Mouse (Mus musculus) erythroblast, embryonic 14.5 days (primary cell): ENCODE measurements around the gene Wnt2. TPM values are rescaled to one million over a fixed set of nuclear protein-coding genes. Genes with fewer than 3 reads are reported as not detected.

Source experiments
- H3K27me3 ChIP-seq: 2 replicates; pipeline ENCODE4 v1.6.1; 2012; ENCODE audit warnings: inconsistent platforms; ENCODE audit not compliant: control insufficient read depth
- H3K36me3 ChIP-seq: 2 replicates; pipeline ENCODE4 v1.6.1; 2012; ENCODE audit warnings: mild to moderate bottlenecking, inconsistent platforms; ENCODE audit not compliant: control insufficient read depth
- H3K4me1 ChIP-seq: 2 replicates; pipeline ENCODE4 v1.6.1; 2012; ENCODE audit warnings: inconsistent platforms; ENCODE audit not compliant: control insufficient read depth
- H3K4me3 ChIP-seq: replicated peaks from 2 replicates; pipeline ENCODE3; 2012; ENCODE audit warnings: moderate library complexity, mild to moderate bottlenecking, inconsistent platforms
- H3K9me3 ChIP-seq: 2 replicates; pipeline ENCODE4 v1.6.1; 2012; ENCODE audit warnings: low read length, inconsistent platforms, mixed read lengths; ENCODE audit not compliant: control insufficient read depth
- GATA1 ChIP-seq: IDR thresholded peaks from 2 replicates; pipeline ENCODE4 v1.6.1; 2012; ENCODE audit warnings: low read length, inconsistent platforms, mixed read lengths
- TAL1 ChIP-seq: IDR thresholded peaks from 3 replicates; pipeline ENCODE4 v1.6.1; 2012; ENCODE audit warnings: low read length, inconsistent platforms, mixed read lengths
- polyA plus RNA-seq: library from polyadenylated mRNA; stranded (reverse); fragments of >175 nt; gene quantifications from 2 replicates; pipeline ENCODE4 v1.2.3, GENCODE M21; 2012

Wnt2 gene
- polyA plus RNA-seq, 1 experiment, result not detected

DNA sequence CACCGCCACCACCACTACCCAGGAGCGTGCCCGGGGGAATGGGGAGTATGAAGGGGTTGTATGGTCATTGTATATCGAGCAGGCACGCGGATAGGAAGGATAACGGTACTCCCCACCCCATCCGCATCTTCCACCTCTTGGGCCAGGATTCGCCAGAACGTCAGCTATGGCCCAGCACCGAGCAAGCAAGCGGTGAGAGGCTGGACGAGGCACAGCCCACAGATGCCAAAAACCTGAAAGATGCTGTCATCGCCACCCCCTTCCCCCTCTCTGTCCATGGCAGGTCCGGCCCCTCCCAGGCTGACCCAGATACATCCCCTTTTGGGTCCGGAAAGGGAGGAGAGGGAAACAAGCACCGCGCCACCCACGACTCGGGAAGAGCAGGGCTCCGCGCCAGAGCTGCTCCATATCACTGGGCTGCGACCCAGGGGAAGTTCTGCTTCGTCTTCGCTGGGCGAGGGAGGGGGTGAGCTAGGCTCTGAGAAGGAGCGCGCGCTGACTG lies 1.2 kb upstream of the Wnt2 start:
- TF ChIP-seq TAL1 (no peak), GATA1 (no peak)
- no peaks in the 10 kb centered on the region for H3K36me3 ChIP-seq
- peaks cover 50% of the 10 kb centered on the region for H3K27me3 ChIP-seq
- no peaks in the 10 kb centered on the region for H3K9me3 ChIP-seq
- peaks cover 18% of the 10 kb centered on the region for H3K4me1 ChIP-seq
- no peak overlapping the region for H3K4me3 ChIP-seq

GRCm38 (mm10) chr6:18030868-18031508 lies 603 bp upstream of the Wnt2 start:
- Histone ChIP-seq H3K27me3 (peaks cover 50% of the 10 kb centered on the region), H3K9me3 (no peaks in the 10 kb centered on the region), H3K36me3 (no peaks in the 10 kb centered on the region), H3K4me3 (no peak overlapping the region), H3K4me1 (peaks cover 18% of the 10 kb centered on the region)
- TF ChIP-seq GATA1, result no peak
- TF ChIP-seq TAL1, result no peak

GRCm38 (mm10) chr6:18024133-18024794 lies 6.1 kb downstream of the Wnt2 start:
- TF ChIP-seq TAL1 (no peak), GATA1 (no peak)
- no peaks in the 10 kb centered on the region for H3K9me3 ChIP-seq
- H3K36me3 ChIP-seq, result no peaks in the 10 kb centered on the region
- H3K4me1 ChIP-seq, result no peaks in the 10 kb centered on the region
- no peak overlapping the region for H3K4me3 ChIP-seq
- peaks cover 11% of the 10 kb centered on the region for H3K27me3 ChIP-seq

- Histone ChIP-seq H3K4me3 (no peak overlapping the region), H3K9me3 (no peaks in the 10 kb centered on the region), H3K27me3 (no peaks in the 10 kb centered on the region), H3K4me1 (no peaks in the 10 kb centered on the region), H3K36me3 (no peaks in the 10 kb centered on the region)
- no peak for TF ChIP-seq GATA1
- no peak for TF ChIP-seq TAL1
These were observed 17.0 kb downstream of the Wnt2 start for GRCm38 (mm10) chr6:18013346-18013745.

DNA sequence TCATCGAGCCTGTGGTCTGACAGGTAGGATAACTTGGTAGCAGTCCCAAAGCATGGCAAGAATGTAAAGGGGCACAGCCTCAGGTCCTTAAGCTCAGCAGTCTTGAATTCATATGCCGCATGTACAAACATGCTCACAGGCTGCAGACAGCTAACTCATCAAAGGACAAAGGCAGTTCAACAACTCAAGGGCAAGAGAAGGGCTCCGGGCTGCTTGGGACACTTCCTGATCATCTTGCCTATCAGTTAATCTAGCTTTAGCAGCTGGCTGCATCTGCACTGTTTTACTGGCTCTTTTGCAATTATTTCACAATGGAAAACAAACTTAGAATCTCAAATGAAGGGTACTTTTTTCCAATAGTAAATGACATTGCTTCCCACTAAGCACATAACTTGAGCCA lies 23.0 kb downstream of the Wnt2 start:
- H3K36me3 ChIP-seq, result no peaks in the 10 kb centered on the region
- no peaks in the 10 kb centered on the region for H3K4me1 ChIP-seq
- no peaks in the 10 kb centered on the region for H3K27me3 ChIP-seq
- no peaks in the 10 kb centered on the region for H3K9me3 ChIP-seq
- no peak for TF ChIP-seq GATA1
- no peak for TF ChIP-seq TAL1
- no peak overlapping the region for H3K4me3 ChIP-seq

GRCm38 (mm10) chr6:18002065-18002464 lies 28.3 kb downstream of the Wnt2 start:
- H3K27me3 ChIP-seq, result no peaks in the 10 kb centered on the region
- no peaks in the 10 kb centered on the region for H3K4me1 ChIP-seq
- H3K4me3 ChIP-seq, result no peak overlapping the region
- no peaks in the 10 kb centered on the region for H3K9me3 ChIP-seq
- TF ChIP-seq TAL1 (no peak), GATA1 (no peak)
- no peaks in the 10 kb centered on the region for H3K36me3 ChIP-seq

DNA sequence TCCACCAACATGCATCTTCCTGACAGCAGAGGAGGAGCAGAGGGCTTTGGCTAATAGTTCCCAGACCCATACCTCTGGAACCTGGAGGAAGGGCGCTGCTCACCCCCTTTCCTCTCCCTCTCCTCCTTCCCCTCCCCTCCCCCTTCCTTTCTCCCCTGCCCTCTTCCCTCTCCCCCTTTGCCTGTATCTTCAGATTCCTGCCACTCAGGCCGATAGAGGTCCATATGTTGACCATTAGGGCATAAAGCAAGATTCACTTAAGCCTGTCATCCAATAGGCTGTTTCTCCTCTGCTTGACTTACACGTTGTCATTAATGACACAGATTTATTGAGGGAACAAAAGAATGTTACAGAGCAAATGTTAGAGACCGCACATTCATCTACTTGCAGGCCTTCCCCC lies 31.9 kb downstream of the Wnt2 start:
- TF ChIP-seq GATA1, result no peak
- TF ChIP-seq TAL1, result no peak
- H3K9me3 ChIP-seq, result no peaks in the 10 kb centered on the region
- H3K36me3 ChIP-seq, result no peaks in the 10 kb centered on the region
- H3K27me3 ChIP-seq, result no peaks in the 10 kb centered on the region
- H3K4me1 ChIP-seq, result no peaks in the 10 kb centered on the region
- no peak overlapping the region for H3K4me3 ChIP-seq

GRCm38 (mm10) chr6:17994956-17995790 lies 35.2 kb downstream of the Wnt2 start:
- Histone ChIP-seq H3K9me3 (no peaks in the 10 kb centered on the region), H3K27me3 (no peaks in the 10 kb centered on the region), H3K4me3 (no peak overlapping the region), H3K4me1 (no peaks in the 10 kb centered on the region), H3K36me3 (no peaks in the 10 kb centered on the region)
- TF ChIP-seq TAL1 (no peak), GATA1 (no peak)

DNA sequence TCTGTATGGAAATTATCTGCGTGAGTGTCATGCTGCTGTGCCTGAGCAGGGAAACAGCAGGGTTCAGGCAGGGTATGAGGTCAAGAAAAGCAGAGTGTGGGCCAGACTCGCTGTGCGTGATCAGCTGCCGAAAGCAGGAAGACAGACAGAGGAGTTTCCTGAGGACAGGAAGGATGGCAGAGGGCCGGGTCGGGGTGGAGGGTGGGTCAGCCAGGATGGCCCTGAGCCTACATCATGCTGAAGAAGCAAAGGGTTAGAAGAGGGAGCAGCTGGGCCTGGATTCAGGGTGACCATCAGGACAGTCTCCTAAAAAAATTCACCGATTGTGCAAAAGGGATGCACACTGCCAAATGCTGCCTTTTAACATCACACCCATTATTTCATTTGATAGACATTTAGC lies 38.8 kb downstream of the Wnt2 start:
- Histone ChIP-seq H3K4me1 (no peaks in the 10 kb centered on the region), H3K27me3 (no peaks in the 10 kb centered on the region), H3K4me3 (no peak overlapping the region), H3K9me3 (no peaks in the 10 kb centered on the region), H3K36me3 (no peaks in the 10 kb centered on the region)
- TF ChIP-seq TAL1 (no peak), GATA1 (no peak)
